Mouse (Mus musculus) spleen, adult 2 months (tissue): ENCODE results near the gene Tmem182. TPM values are rescaled to one million over a fixed set of nuclear protein-coding genes. Genes with fewer than 3 reads are reported as not detected.
A peak's percentile ranks its signal among the peaks of the same experiment; 100 is the strongest.

ENCODE experiments used
- DNase-seq, 2 experiments: peaks; one replicate each; pipeline versions ENCODE4 v3.0.0 to v3.0.0-alpha.2; 2012 to 2021; ENCODE audit warnings: low spot score in 2 of 2, low read depth in 1 of 2
- H3K27ac ChIP-seq: fragments of 200-500 bp; 2 replicates; pipeline ENCODE4 v1.5.1; 2012; ENCODE audit warnings: low read length, inconsistent platforms; ENCODE audit not compliant: insufficient read depth
- H3K27me3 ChIP-seq: fragments of 200-500 bp; 2 replicates; pipeline ENCODE4 v1.6.1; 2012; ENCODE audit warnings: mild to moderate bottlenecking, moderate library complexity, low read length, inconsistent platforms; ENCODE audit not compliant: control insufficient read depth, insufficient read depth
- H3K36me3 ChIP-seq: fragments of 200-500 bp; 2 replicates; pipeline ENCODE4 v1.6.1; 2012; ENCODE audit warnings: mild to moderate bottlenecking, low read length, inconsistent platforms; ENCODE audit not compliant: control insufficient read depth, insufficient read depth
- H3K4me1 ChIP-seq: fragments of 200-500 bp; 2 replicates; pipeline ENCODE4 v1.6.1; 2011; ENCODE audit warnings: inconsistent platforms; ENCODE audit not compliant: control insufficient read depth, insufficient read depth, insufficient read length
- H3K4me3 ChIP-seq: fragments of 200-500 bp; 2 replicates; pipeline ENCODE4 v1.5.1; 2011; ENCODE audit warnings: mild to moderate bottlenecking, inconsistent platforms; ENCODE audit not compliant: insufficient read depth, insufficient read length; ENCODE audit errors: extremely low read depth
- CTCF ChIP-seq: fragments of 200-500 bp; IDR thresholded peaks from 2 replicates; pipeline ENCODE4 v1.5.1; 2011; ENCODE audit warnings: mild to moderate bottlenecking, inconsistent platforms; ENCODE audit not compliant: insufficient read depth, insufficient read length, insufficient replicate concordance; ENCODE audit errors: extremely low read depth
- POLR2A ChIP-seq: fragments of 200-500 bp; IDR thresholded peaks from 2 replicates; pipeline ENCODE4 v1.6.1; 2011; ENCODE audit warnings: low read depth, low read length, inconsistent platforms
- WGBS: fragments of 180-500 bp; shearing (Covaris S2); methylation state at CpG from one replicate; pipeline ENCODE4 v1.1.7; 2018; 5-methylcytosine and 5-hydroxymethylcytosine counted together
- polyA plus RNA-seq: library from polyadenylated mRNA; depleted of rRNA; stranded (reverse); fragments of >200 nt; gene quantifications from 2 replicates; pipeline ENCODE4 v1.2.3, GENCODE M21; 2012; rRNA removed

Gene Tmem182
- 0.02 and 0.07 TPM in 2 replicates for polyA plus RNA-seq

- TF ChIP-seq CTCF (no peak), POLR2A (no peak)
- H3K4me3 ChIP-seq, result no peak within 1 kb of the TSS
- no peaks in the 10 kb centered on the region for H3K27me3 ChIP-seq
- 77% methylated on average over 9 of the region's 9 CpGs for WGBS
- H3K36me3 ChIP-seq, result no peaks in the 10 kb centered on the region
- H3K27ac ChIP-seq, result no peak within 1 kb of the TSS
- DNase-seq, result no peak
- H3K4me1 ChIP-seq, result no peaks in the 10 kb centered on the region
Observed at GRCm38 (mm10) chr1:40805351-40805750, at the start of gene Tmem182. Gene Tmem182, plus strand, starts transcription at chr1:40805601.

GRCm38 (mm10) chr1:40759751-40760445, 45.5 kb upstream of the Tmem182 start:
- Histone ChIP-seq H3K4me3 (no peak overlapping the region), H3K27ac (no peak overlapping the region), H3K4me1 (no peaks in the 10 kb centered on the region), H3K27me3 (no peaks in the 10 kb centered on the region), H3K36me3 (no peaks in the 10 kb centered on the region)
- no peak for DNase-seq
- 91% methylated on average over 6 of the region's 6 CpGs for WGBS
- TF ChIP-seq POLR2A, result no peak
- no peak for TF ChIP-seq CTCF

GRCm38 (mm10) chr1:40764042-40764441, 41.4 kb upstream of the Tmem182 start:
- no peak for DNase-seq
- whole genome bisulfite sequencing, result 81% methylated on average over 1 of the region's 1 CpGs

GRCm38 (mm10) chr1:40764701-40765275, 40.6 kb upstream of the Tmem182 start:
- H3K4me1 ChIP-seq, result no peaks in the 10 kb centered on the region
- no peak overlapping the region for H3K27ac ChIP-seq
- H3K4me3 ChIP-seq, result no peak overlapping the region
- DNase-seq, result no peak
- no peaks in the 10 kb centered on the region for H3K27me3 ChIP-seq
- TF ChIP-seq CTCF (no peak), POLR2A (no peak)
- WGBS, result 68% methylated on average over 15 of the region's 15 CpGs
- no peaks in the 10 kb centered on the region for H3K36me3 ChIP-seq

More at GRCm38 (mm10) chr1:40764042-40764441, 41.4 kb upstream of the Tmem182 start:
- no peak for TF ChIP-seq CTCF
- TF ChIP-seq POLR2A, result no peak
- no peak overlapping the region for H3K27ac ChIP-seq
- H3K36me3 ChIP-seq, result no peaks in the 10 kb centered on the region
- no peaks in the 10 kb centered on the region for H3K4me1 ChIP-seq
- no peaks in the 10 kb centered on the region for H3K27me3 ChIP-seq
- no peak overlapping the region for H3K4me3 ChIP-seq

GRCm38 (mm10) chr1:40765521-40765920, 39.9 kb upstream of the Tmem182 start:
- WGBS, result 92% methylated on average over 12 of the region's 12 CpGs

GRCm38 (mm10) chr1:40767588-40767987, 37.8 kb upstream of the Tmem182 start:
- 87% methylated on average over 18 of the region's 18 CpGs for WGBS

More at GRCm38 (mm10) chr1:40765521-40765920, 39.9 kb upstream of the Tmem182 start:
- no peaks in the 10 kb centered on the region for H3K27me3 ChIP-seq
- DNase-seq, result no peak
- no peaks in the 10 kb centered on the region for H3K36me3 ChIP-seq
- H3K4me3 ChIP-seq, result no peak overlapping the region
- no peak for TF ChIP-seq CTCF
- TF ChIP-seq POLR2A, result no peak
- H3K4me1 ChIP-seq, result no peaks in the 10 kb centered on the region
- H3K27ac ChIP-seq, result no peak overlapping the region

GRCm38 (mm10) chr1:40768606-40769005, 36.8 kb upstream of the Tmem182 start:
- Histone ChIP-seq H3K4me1 (no peaks in the 10 kb centered on the region), H3K4me3 (no peak overlapping the region), H3K36me3 (no peaks in the 10 kb centered on the region), H3K27me3 (no peaks in the 10 kb centered on the region), H3K27ac (no peak overlapping the region)
- DNase-seq, result peak in 1 of 2 experiments; percentile 6
- WGBS, result 29% methylated on average over 6 of the region's 6 CpGs
- no peak for TF ChIP-seq POLR2A
- peak; percentile 18; the same call in 1 of the 2 replicates for TF ChIP-seq CTCF

More at GRCm38 (mm10) chr1:40767588-40767987, 37.8 kb upstream of the Tmem182 start:
- Histone ChIP-seq H3K4me1 (no peaks in the 10 kb centered on the region), H3K27me3 (no peaks in the 10 kb centered on the region), H3K4me3 (no peak overlapping the region), H3K36me3 (no peaks in the 10 kb centered on the region), H3K27ac (no peak overlapping the region)
- TF ChIP-seq CTCF (no peak), POLR2A (no peak)
- DNase-seq, result no peak
